Mouse (Mus musculus): ENCODE measurements around the gene Ccdc47. TPM values are rescaled to one million over a fixed set of nuclear protein-coding genes. Genes with fewer than 3 reads are reported as not detected.

The Ccdc47 gene
- polyA plus RNA-seq, 1 experiment = 119 TPM

DNA sequence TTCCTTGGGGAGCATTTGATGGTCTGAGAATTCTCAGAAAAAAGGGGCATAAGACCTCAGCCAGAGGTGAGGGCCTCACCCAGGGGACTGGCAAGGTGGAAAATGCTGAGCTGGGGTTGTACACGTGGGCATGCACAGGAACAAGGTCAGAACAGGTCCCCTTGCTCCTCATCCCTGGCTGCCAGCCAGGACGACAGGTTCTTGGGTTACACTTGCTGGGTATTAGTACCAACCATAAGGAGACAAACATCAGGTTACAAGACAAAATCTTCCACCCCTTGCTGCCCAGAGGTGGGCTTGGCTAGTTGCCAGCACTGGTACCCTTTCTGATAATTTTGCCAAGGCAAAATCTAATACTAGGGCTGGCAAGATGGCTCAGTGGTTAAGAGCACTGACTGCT, 53.9 kb downstream of the Ccdc47 start:
- Histone ChIP-seq H3K9ac (ENCODE audit: low read depth, poor library complexity, severe bottlenecking) (no peak overlapping the region), H3K27me3 (ENCODE audit: control insufficient read depth, insufficient read depth, low read length, poor library complexity, severe bottlenecking) (no peaks in the 10 kb centered on the region), H3K9me3 (replicated peaks; ENCODE audit: control insufficient read depth, insufficient read depth, low read length, poor library complexity, severe bottlenecking) (no peaks in the 10 kb centered on the region), H3K27ac (ENCODE audit: insufficient read depth, low read length) (no peak overlapping the region), H3K4me1 (ENCODE audit: control insufficient read depth, insufficient read depth, low read length) (no peaks in the 10 kb centered on the region), H3K36me3 (ENCODE audit: control insufficient read depth, insufficient read depth, low read length, poor library complexity, severe bottlenecking) (no peaks in the 10 kb centered on the region), H3K4me3 (ENCODE audit: low read depth, low read length) (no peak overlapping the region)
- TF ChIP-seq POLR2A (IDR thresholded peaks at IDR 0.05; ENCODE audit: insufficient read depth, low read length) (no peak), CTCF (IDR thresholded peaks at IDR 0.05; ENCODE audit: low read depth, low read length) (no peak), EP300 (IDR thresholded peaks at IDR 0.05; ENCODE audit: insufficient read depth, low read depth, low read length) (no peak)

- Histone ChIP-seq H3K4me3 (ENCODE audit: low read depth, low read length) (peak within 1 kb of the TSS; percentile 74), H3K9me3 (replicated peaks; ENCODE audit: control insufficient read depth, insufficient read depth, low read length, poor library complexity, severe bottlenecking) (no peaks in the 10 kb centered on the region), H3K36me3 (ENCODE audit: control insufficient read depth, insufficient read depth, low read length, poor library complexity, severe bottlenecking) (no peaks in the 10 kb centered on the region), H3K27ac (ENCODE audit: insufficient read depth, low read length) (no peak within 1 kb of the TSS), H3K27me3 (ENCODE audit: control insufficient read depth, insufficient read depth, low read length, poor library complexity, severe bottlenecking) (no peaks in the 10 kb centered on the region), H3K4me1 (ENCODE audit: control insufficient read depth, insufficient read depth, low read length) (no peaks in the 10 kb centered on the region), H3K9ac (ENCODE audit: low read depth, poor library complexity, severe bottlenecking) (peak within 1 kb of the TSS; percentile 92)
- TF ChIP-seq EP300 (IDR thresholded peaks at IDR 0.05; ENCODE audit: insufficient read depth, low read depth, low read length) (no peak), CTCF (IDR thresholded peaks at IDR 0.05; ENCODE audit: low read depth, low read length) (no peak), POLR2A (IDR thresholded peaks at IDR 0.05; ENCODE audit: insufficient read depth, low read length) (no peak)
Observed at GRCm38 (mm10) chr11:106160841-106161721, 55.1 kb downstream of the Ccdc47 start, which contains the start of the genes Gm10840 and Limd2. Gm10840 (plus strand) TSS chr11:106160850. Limd2 (minus strand) TSS chr11:106160860.

DNA sequence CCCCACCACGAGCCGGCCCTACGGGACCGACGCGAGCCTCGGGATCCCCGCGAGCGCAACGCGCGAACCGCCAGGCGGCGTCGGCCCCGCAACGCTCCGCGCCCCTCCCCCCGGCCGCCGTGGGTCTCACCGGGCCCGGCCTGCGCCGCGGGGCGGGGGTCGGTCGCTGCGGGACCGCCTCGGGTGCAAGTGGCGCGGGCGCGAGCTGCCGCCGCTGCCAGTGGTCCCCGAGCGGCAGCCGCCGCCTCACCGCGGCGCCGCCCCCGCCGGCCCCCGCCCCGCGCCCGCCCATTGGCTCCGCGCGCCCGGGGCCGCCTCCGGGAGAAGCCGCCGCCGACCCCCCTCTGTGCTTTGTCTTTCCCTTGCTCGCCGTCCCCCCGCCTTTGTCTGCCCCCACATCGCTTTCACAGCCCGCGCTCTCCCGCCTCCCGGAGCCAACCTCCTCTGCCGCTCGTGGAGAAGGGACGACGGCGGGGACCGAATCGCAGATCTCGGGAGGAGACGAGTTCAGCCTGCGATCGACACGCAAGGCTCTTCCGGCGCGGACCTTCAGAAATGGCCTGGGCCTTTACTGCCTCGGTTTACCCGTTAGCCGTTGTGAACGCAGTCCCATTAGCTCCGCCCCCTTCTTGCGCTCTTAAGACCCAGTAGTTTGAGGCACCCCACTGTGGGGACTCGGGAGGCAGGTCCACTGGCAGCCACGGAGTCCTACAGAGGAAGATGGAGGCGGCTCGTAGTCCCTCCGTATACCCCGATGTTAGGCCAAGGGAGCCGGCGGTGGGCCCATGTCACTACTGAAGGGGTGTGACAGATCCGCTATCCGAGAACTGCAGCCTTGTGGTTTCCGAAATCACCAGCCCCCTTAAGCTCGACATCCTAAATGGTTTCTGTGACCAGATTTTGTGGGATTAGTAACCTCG, 56.0 kb downstream of the Ccdc47 start:
- Histone ChIP-seq H3K27me3 (ENCODE audit: control insufficient read depth, insufficient read depth, low read length, poor library complexity, severe bottlenecking) (no peaks in the 10 kb centered on the region), H3K36me3 (ENCODE audit: control insufficient read depth, insufficient read depth, low read length, poor library complexity, severe bottlenecking) (no peaks in the 10 kb centered on the region), H3K27ac (ENCODE audit: insufficient read depth, low read length) (no peak overlapping the region), H3K9me3 (replicated peaks; ENCODE audit: control insufficient read depth, insufficient read depth, low read length, poor library complexity, severe bottlenecking) (no peaks in the 10 kb centered on the region), H3K4me1 (ENCODE audit: control insufficient read depth, insufficient read depth, low read length) (no peaks in the 10 kb centered on the region), H3K4me3 (ENCODE audit: low read depth, low read length) (peak overlapping the region; percentile 74), H3K9ac (ENCODE audit: low read depth, poor library complexity, severe bottlenecking) (peak overlapping the region; percentile 92)
- no peak for TF ChIP-seq CTCF (IDR thresholded peaks at IDR 0.05; ENCODE audit: low read depth, low read length)
- no peak for TF ChIP-seq EP300 (IDR thresholded peaks at IDR 0.05; ENCODE audit: insufficient read depth, low read depth, low read length)
- no peak for TF ChIP-seq POLR2A (IDR thresholded peaks at IDR 0.05; ENCODE audit: insufficient read depth, low read length)

DNA sequence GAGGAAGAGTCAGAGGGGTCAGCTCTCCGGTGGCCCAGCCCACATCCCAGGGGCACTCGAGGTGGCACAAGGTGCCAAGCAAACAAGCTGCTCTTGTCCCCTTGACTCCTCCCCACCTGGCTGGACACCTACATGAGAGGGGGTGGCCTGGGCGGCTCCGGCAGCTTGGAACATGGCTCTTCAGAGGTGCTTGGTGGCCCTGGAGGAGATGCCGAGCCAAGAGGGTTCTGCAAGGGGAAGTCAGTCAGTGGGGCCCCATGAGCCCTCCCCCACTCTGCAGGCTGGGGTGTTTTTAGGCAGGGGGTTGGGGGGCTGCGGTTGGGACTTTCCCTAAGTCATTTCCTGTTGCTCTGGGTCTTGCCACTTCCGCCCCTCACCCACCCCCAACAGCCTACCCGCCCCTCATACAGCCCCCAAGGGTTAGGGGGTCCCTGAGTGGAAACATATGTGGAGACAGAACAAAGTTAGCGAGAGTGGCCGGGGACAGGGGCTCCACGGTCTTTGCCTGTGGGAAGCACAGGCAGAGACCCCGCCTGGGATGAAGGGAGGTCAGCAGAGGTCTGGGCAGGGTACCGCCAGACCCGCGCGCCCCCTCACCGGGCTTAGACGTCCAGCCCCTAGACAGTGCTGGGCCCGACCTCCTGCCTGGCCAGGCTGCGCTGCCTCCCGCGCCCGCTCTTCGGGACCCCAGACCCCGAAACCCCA, 56.8 kb downstream of the Ccdc47 start:
- H3K27ac ChIP-seq (ENCODE audit: insufficient read depth, low read length) = no peak overlapping the region
- no peak for TF ChIP-seq POLR2A (IDR thresholded peaks at IDR 0.05; ENCODE audit: insufficient read depth, low read length)
- TF ChIP-seq CTCF (IDR thresholded peaks at IDR 0.05; ENCODE audit: low read depth, low read length) = no peak
- no peak for TF ChIP-seq EP300 (IDR thresholded peaks at IDR 0.05; ENCODE audit: insufficient read depth, low read depth, low read length)
- no peaks in the 10 kb centered on the region for H3K27me3 ChIP-seq (ENCODE audit: control insufficient read depth, insufficient read depth, low read length, poor library complexity, severe bottlenecking)
- no peaks in the 10 kb centered on the region for H3K4me1 ChIP-seq (ENCODE audit: control insufficient read depth, insufficient read depth, low read length)
- H3K4me3 ChIP-seq (ENCODE audit: low read depth, low read length) = peak overlapping the region; percentile 74
- H3K36me3 ChIP-seq (ENCODE audit: control insufficient read depth, insufficient read depth, low read length, poor library complexity, severe bottlenecking) = peaks cover 3% of the 10 kb centered on the region; the same call in 1 of the 2 replicates
- no peaks in the 10 kb centered on the region for H3K9me3 ChIP-seq (replicated peaks; ENCODE audit: control insufficient read depth, insufficient read depth, low read length, poor library complexity, severe bottlenecking)
- peak overlapping the region; percentile 92 for H3K9ac ChIP-seq (ENCODE audit: low read depth, poor library complexity, severe bottlenecking)

DNA sequence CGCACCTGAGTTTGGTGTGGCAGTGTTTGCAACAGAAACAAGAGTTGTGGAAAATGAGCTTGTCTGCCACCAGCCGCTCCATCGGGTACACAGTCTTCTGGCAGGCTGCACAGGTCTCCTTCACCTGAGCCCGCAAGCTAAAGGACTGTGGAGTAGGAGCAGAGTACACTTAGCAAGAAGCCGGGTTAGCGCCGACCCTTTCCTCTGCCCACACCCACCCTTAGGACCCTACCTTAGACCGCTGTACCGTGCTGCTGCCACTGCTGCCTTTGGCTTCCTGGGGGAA, 57.3 kb downstream of the Ccdc47 start:
- H3K36me3 ChIP-seq (ENCODE audit: control insufficient read depth, insufficient read depth, low read length, poor library complexity, severe bottlenecking) = peaks cover 3% of the 10 kb centered on the region; the same call in 1 of the 2 replicates

More for the DNA sequence above, 57.3 kb downstream of the Ccdc47 start:
- no peaks in the 10 kb centered on the region for H3K9me3 ChIP-seq (replicated peaks; ENCODE audit: control insufficient read depth, insufficient read depth, low read length, poor library complexity, severe bottlenecking)
- H3K4me3 ChIP-seq (ENCODE audit: low read depth, low read length) = peak overlapping the region; percentile 74
- peak overlapping the region; percentile 92 for H3K9ac ChIP-seq (ENCODE audit: low read depth, poor library complexity, severe bottlenecking)
- H3K4me1 ChIP-seq (ENCODE audit: control insufficient read depth, insufficient read depth, low read length) = no peaks in the 10 kb centered on the region
- no peaks in the 10 kb centered on the region for H3K27me3 ChIP-seq (ENCODE audit: control insufficient read depth, insufficient read depth, low read length, poor library complexity, severe bottlenecking)
- H3K27ac ChIP-seq (ENCODE audit: insufficient read depth, low read length) = no peak overlapping the region
- no peak for TF ChIP-seq EP300 (IDR thresholded peaks at IDR 0.05; ENCODE audit: insufficient read depth, low read depth, low read length)
- TF ChIP-seq POLR2A (IDR thresholded peaks at IDR 0.05; ENCODE audit: insufficient read depth, low read length) = no peak
- no peak for TF ChIP-seq CTCF (IDR thresholded peaks at IDR 0.05; ENCODE audit: low read depth, low read length)
